Mouse (Mus musculus) adrenal gland, adult 2 months (tissue): Measurements from ENCODE around the gene Ugt1a6a. TPM values are rescaled to one million over a fixed set of nuclear protein-coding genes. Genes with fewer than 3 reads are reported as not detected.
"Not testable (repeated sequence)": the region's sequence is repeated elsewhere in the genome, so short reads cannot be mapped to it uniquely, and the experiment has no call there.

Source experiments
- DNase-seq: peaks from one replicate; pipeline ENCODE4 v3.0.0; 2021
- polyA plus RNA-seq: library from polyadenylated mRNA; depleted of rRNA; stranded (reverse); fragments of >200 nt; gene quantifications from 2 replicates; pipeline ENCODE4 v1.2.3, GENCODE M21; 2012
- total RNA-seq, 2 experiments: library from RNA; stranded (reverse); gene quantifications; 2 replicates each; pipeline ENCODE4 v1.2.3; 2021

Ugt1a6a gene
- total and polyA plus RNA-seq, 3 experiments = 5.1 to 17.9 (median 10.5) TPM

GRCm38 (mm10) chr1:88212341-88213045, 77.9 kb downstream of the Ugt1a6a start:
- no peak for DNase-seq

GRCm38 (mm10) chr1:88213061-88213460, 78.5 kb downstream of the Ugt1a6a start:
- DNase-seq = no peak

GRCm38 (mm10) chr1:88213766-88214461, 79.3 kb downstream of the Ugt1a6a start:
- peak; percentile 45 for DNase-seq

DNA sequence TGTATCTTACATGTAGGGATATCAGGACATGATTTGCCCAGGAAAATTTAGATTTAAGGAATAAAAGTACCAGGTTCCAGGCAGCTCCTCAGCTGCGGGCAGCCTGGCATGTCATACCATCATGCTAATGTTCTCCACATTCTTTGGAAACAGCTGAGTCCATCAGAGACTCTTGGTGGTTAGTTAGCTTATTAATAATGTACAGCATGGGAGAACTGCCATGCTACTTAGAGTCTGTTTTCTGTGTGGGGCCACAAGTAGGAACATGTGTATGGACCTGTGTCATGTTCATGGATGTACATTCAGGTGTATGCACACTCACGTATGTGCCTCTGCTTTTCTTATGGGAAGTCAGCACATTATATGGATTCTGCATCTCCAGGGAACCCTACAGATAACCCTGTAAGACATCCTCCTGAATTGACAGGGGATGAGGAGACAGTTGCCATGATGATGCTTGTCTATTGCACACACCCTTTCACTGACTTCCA, 79.9 kb downstream of the Ugt1a6a start:
- no peak for DNase-seq

- DNase-seq = no peak
These were observed 81.1 kb downstream of the Ugt1a6a start for GRCm38 (mm10) chr1:88215466-88216380.

DNA sequence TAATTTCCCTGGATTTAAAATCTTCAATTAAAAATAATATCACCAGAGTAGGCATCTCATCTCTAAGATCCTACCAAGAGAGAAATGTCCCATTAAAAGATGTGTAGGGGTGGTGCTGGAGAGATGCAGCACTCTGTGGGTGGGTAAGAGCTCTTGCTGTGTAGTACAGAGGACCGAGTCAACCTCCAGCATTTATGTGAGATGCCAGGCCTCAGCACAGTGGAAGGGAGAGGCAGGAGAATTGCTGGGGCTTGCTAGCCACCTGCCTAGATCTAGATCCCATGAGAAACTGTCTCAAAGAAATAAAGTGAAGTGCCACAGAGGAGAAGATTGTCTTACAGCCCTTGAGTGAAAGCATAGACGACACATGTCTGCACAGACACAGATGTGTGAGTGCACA, 81.9 kb downstream of the Ugt1a6a start:
- no peak for DNase-seq

- DNase-seq = no peak
These were observed 82.5 kb downstream of the Ugt1a6a start for GRCm38 (mm10) chr1:88217144-88217543.

DNA sequence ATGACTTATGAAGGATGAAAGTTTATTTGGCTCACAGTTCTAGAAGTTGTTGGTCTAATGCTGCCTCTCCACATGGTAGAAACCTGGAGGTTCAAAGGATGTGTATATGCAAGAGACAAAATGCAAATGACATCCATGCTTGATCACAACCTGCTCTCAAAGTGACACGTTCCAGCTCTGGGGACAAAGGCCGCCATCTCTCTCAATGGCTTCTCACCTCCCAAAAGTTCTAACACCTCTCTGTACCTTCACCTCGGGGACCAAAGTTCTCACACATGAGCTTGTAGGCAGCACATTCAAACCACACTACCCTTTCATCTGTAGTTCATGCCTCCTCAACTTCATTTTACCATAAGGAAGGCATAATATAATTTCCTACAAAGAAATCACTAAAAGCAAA, 83.0 kb downstream of the Ugt1a6a start:
- DNase-seq = no peak

- DNase-seq = no peak
These were observed 83.4 kb downstream of the Ugt1a6a start for GRCm38 (mm10) chr1:88218051-88218450.

DNA sequence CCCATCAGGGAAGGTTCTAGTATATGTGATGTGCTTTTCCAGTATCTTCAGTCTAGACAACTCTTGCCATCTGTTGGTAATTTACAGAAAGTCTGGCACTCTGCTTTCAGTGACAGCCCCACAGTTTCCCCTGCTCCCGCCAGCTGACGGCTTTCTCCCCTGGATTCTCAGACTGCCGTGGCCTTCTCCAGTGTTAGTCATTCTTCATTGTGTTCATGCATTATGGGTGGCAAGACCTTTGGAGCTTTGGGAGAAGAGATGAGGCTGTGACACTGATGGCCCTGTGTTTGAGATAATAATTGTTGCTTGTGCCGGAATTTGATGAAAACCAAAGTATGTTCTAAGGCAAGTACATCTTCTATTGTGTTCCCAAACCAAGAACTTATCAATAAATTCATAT, 84.0 kb downstream of the Ugt1a6a start:
- DNase-seq = no peak

- no peak for DNase-seq
These were observed 84.4 kb downstream of the Ugt1a6a start for GRCm38 (mm10) chr1:88219054-88219453.

GRCm38 (mm10) chr1:88220336-88220735, 85.7 kb downstream of the Ugt1a6a start:
- DNase-seq = no peak

- no peak for DNase-seq
These were observed 87.6 kb downstream of the Ugt1a6a start for GRCm38 (mm10) chr1:88222216-88222615.

DNA sequence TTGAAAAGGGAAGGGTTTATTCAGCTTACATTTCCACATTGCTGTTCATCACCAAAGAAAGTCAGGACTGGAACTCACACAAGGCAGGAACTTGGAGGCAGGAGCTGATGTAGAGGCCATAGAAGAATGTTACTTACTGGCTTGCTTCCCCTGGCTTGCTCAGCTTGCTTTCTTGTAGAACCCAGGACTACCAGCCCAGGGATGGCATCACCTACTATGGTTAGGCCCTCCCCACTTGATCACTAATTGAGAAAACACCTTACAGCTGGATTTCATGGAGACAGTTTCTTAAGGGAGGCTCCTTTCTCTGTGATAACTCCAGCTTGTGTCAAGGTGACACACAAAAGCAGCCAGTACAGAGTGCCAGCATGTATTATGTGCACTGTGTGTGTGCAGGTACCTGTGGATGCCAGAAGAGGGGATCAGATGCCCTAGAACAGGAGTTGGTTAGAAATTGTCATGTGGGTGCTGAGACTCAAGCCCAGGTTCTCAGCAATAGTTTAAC, 88.5 kb downstream of the Ugt1a6a start:
- not testable (repeated sequence) for DNase-seq

GRCm38 (mm10) chr1:88223591-88223990, 89.0 kb downstream of the Ugt1a6a start:
- DNase-seq = no peak

- DNase-seq = peak; percentile 66
These were observed 89.6 kb downstream of the Ugt1a6a start for GRCm38 (mm10) chr1:88224029-88224776.

GRCm38 (mm10) chr1:88225301-88225700, 90.7 kb downstream of the Ugt1a6a start:
- not testable (repeated sequence) for DNase-seq

DNA sequence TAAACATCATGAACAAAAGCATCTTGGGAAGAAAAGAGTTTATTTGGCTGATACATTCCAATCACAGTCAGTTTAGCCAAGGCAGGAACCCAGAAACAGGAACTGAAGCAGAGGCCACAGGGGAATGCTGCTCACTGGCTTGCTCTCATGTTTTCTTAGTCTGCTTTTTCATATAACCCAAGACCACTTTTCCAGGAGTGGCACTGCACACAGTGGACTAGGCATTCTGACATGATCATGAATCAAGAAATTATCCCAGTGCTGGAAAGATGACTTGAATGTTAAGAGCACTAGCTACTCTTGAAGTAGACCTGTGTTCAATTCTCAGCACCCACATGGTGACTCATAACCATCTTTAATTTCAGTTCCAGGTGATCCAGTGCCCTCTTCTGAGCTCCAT, 91.1 kb downstream of the Ugt1a6a start:
- no peak for DNase-seq

GRCm38 (mm10) chr1:88226670-88227379, 92.2 kb downstream of the Ugt1a6a start, which contains the start of gene Mroh2a:
Mroh2a (plus strand) TSS chr1:88226986.
- no peak for DNase-seq

- no peak for DNase-seq
These were observed 92.9 kb downstream of the Ugt1a6a start for GRCm38 (mm10) chr1:88227482-88227881.

GRCm38 (mm10) chr1:88228121-88228520, 93.5 kb downstream of the Ugt1a6a start:
- no peak for DNase-seq
